Mouse (Mus musculus) heart, adult 2 months (tissue): ENCODE data around the gene Tspan3. TPM values are rescaled to one million over a fixed set of nuclear protein-coding genes. Genes with fewer than 3 reads are reported as not detected.
A peak's percentile ranks its signal among the peaks of the same experiment; 100 is the strongest.

Source experiments
- DNase-seq, 2 experiments: peaks; one replicate each; pipeline ENCODE4 v3.0.0; 2021
- H3K27ac ChIP-seq: fragments of 200-600 bp; 2 replicates; pipeline ENCODE4 v1.8.1; 2022
- H3K27me3 ChIP-seq: fragments of 200-500 bp; 2 replicates; pipeline ENCODE4 v1.6.1; 2012; ENCODE audit warnings: mild to moderate bottlenecking, low read length, inconsistent platforms, mixed read lengths; ENCODE audit not compliant: control insufficient read depth, insufficient read depth
- H3K36me3 ChIP-seq: fragments of 200-500 bp; 2 replicates; pipeline ENCODE4 v1.6.1; 2012; ENCODE audit warnings: low read length, inconsistent platforms; ENCODE audit not compliant: control insufficient read depth, insufficient read depth
- H3K4me1 ChIP-seq: fragments of 200-500 bp; 2 replicates; pipeline ENCODE4 v1.6.1; 2011; ENCODE audit warnings: low read length; ENCODE audit not compliant: control insufficient read depth, insufficient read depth
- H3K4me3 ChIP-seq: fragments of 200-600 bp; 2 replicates; pipeline ENCODE4 v1.8.1; 2022
- H3K79me2 ChIP-seq: fragments of 200-500 bp; replicated peaks from 2 replicates; pipeline ENCODE4 v1.6.1; 2012; ENCODE audit warnings: mild to moderate bottlenecking, inconsistent platforms, low read length, moderate library complexity, mixed read lengths; ENCODE audit not compliant: control insufficient read depth, insufficient read depth
- H3K9ac ChIP-seq: fragments of 200-500 bp; 2 replicates; pipeline ENCODE4 v1.6.1; 2012; ENCODE audit warnings: low read depth, mild to moderate bottlenecking, control low read depth, inconsistent platforms, low read length, mixed read lengths
- CTCF ChIP-seq: fragments of 200-600 bp; IDR thresholded peaks from 2 replicates; pipeline ENCODE4 v1.8.1; 2022; ENCODE audit warnings: antibody characterized with exemption, mild to moderate bottlenecking, moderate library complexity
- EP300 ChIP-seq: fragments of 200-500 bp; IDR thresholded peaks from 2 replicates; pipeline ENCODE4 v1.6.1; 2011; ENCODE audit warnings: low read depth, low read length, control low read depth; ENCODE audit not compliant: insufficient read depth
- POLR2A ChIP-seq: fragments of 200-500 bp; IDR thresholded peaks from 2 replicates; pipeline ENCODE4 v1.6.1; 2011; ENCODE audit warnings: mild to moderate bottlenecking, low read depth, low read length, control low read depth; ENCODE audit not compliant: insufficient read depth
- WGBS: fragments of 180-500 bp; shearing (Covaris S2); methylation state at CpG from one replicate; pipeline ENCODE4 v1.1.7; 2018; 5-methylcytosine and 5-hydroxymethylcytosine counted together
- intact Hi-C: fragments of 180-260 bp; cut with DNase I; formaldehyde crosslinking; loops from one replicate; pipeline ENCODE4 v1.15.1; 2025
- polyA plus RNA-seq: library from polyadenylated mRNA; depleted of rRNA; stranded (reverse); fragments of >200 nt; gene quantifications from 2 replicates; pipeline ENCODE4 v1.2.3, GENCODE M21; 2012
- total RNA-seq, 2 experiments: library from RNA; stranded (reverse); gene quantifications; 2 replicates each; pipeline ENCODE4 v1.2.3; 2021

Tspan3 gene
- total and polyA plus RNA-seq, 3 experiments: 182 to 209 (median 196) TPM

GRCm38 (mm10) chr9:56118091-56118490 lies 47.2 kb downstream of the Tspan3 start:
- Histone ChIP-seq H3K36me3 (no peaks in the 10 kb centered on the region), H3K4me3 (no peak overlapping the region), H3K9ac (no peak overlapping the region), H3K4me1 (0 out of 2 replicates have a peak, but pooled peaks cover 2% of the 10 kb centered on the region), H3K27ac (no peak overlapping the region), H3K79me2 (no peaks in the 10 kb centered on the region), H3K27me3 (no peaks in the 10 kb centered on the region)
- WGBS: 78% methylated on average over 5 of the region's 5 CpGs
- no peak for DNase-seq
- intact Hi-C loops: loop anchor here (5.0 to 10.0 kb wide), 2 partner anchors 84 to 93 kb away; no protein-coding TSS in a partner anchor
- TF ChIP-seq CTCF (no peak), EP300 (no peak), POLR2A (no peak)

- WGBS: 66% methylated on average over 5 of the region's 5 CpGs
- Histone ChIP-seq H3K27ac (no peak overlapping the region), H3K9ac (no peak overlapping the region)
Measured at GRCm38 (mm10) chr9:56108174-56108573, 57.1 kb downstream of the Tspan3 start.

GRCm38 (mm10) chr9:56107527-56107926 lies 57.8 kb downstream of the Tspan3 start:
- 76% methylated on average over 6 of the region's 6 CpGs for WGBS
- intact Hi-C loops: no loop called here
- Histone ChIP-seq H3K27me3 (no peaks in the 10 kb centered on the region), H3K4me3 (no peak overlapping the region), H3K27ac (no peak overlapping the region), H3K79me2 (no peaks in the 10 kb centered on the region), H3K36me3 (no peaks in the 10 kb centered on the region), H3K9ac (no peak overlapping the region), H3K4me1 (no peaks in the 10 kb centered on the region)
- TF ChIP-seq CTCF (no peak), EP300 (no peak), POLR2A (no peak)
- DNase-seq: no peak

More at GRCm38 (mm10) chr9:56108174-56108573, 57.1 kb downstream of the Tspan3 start:
- TF ChIP-seq CTCF (no peak), POLR2A (no peak), EP300 (no peak)
- intact Hi-C loops: no loop called here
- H3K27me3 ChIP-seq: no peaks in the 10 kb centered on the region
- no peaks in the 10 kb centered on the region for H3K36me3 ChIP-seq
- H3K79me2 ChIP-seq: no peaks in the 10 kb centered on the region
- no peak overlapping the region for H3K4me3 ChIP-seq
- no peaks in the 10 kb centered on the region for H3K4me1 ChIP-seq
- peak in 1 of 2 experiments; percentile 53 for DNase-seq

GRCm38 (mm10) chr9:56106274-56107072 lies 58.8 kb downstream of the Tspan3 start:
- Histone ChIP-seq H3K4me1 (no peaks in the 10 kb centered on the region), H3K36me3 (no peaks in the 10 kb centered on the region), H3K4me3 (no peak overlapping the region), H3K79me2 (no peaks in the 10 kb centered on the region), H3K27me3 (no peaks in the 10 kb centered on the region), H3K27ac (no peak overlapping the region), H3K9ac (no peak overlapping the region)
- WGBS: 80% methylated on average over 6 of the region's 6 CpGs
- TF ChIP-seq EP300 (no peak), POLR2A (no peak), CTCF (no peak)
- intact Hi-C loops: no loop called here
- no peak for DNase-seq

- intact Hi-C loops: no loop called here
Measured at GRCm38 (mm10) chr9:56104921-56105320, 60.4 kb downstream of the Tspan3 start.

GRCm38 (mm10) chr9:56101022-56101421 lies 64.3 kb downstream of the Tspan3 start:
- 48% methylated on average over 4 of the region's 4 CpGs for WGBS
- intact Hi-C loops: no loop called here
- H3K9ac ChIP-seq: no peak overlapping the region

More at GRCm38 (mm10) chr9:56104921-56105320, 60.4 kb downstream of the Tspan3 start:
- TF ChIP-seq CTCF (no peak), POLR2A (no peak)
- no peaks in the 10 kb centered on the region for H3K4me1 ChIP-seq
- H3K27ac ChIP-seq: no peak overlapping the region
- H3K9ac ChIP-seq: no peak overlapping the region
- no peaks in the 10 kb centered on the region for H3K27me3 ChIP-seq
- no peaks in the 10 kb centered on the region for H3K79me2 ChIP-seq
- no peak for DNase-seq
- no peaks in the 10 kb centered on the region for H3K36me3 ChIP-seq
- 74% methylated on average over 7 of the region's 7 CpGs for WGBS
- H3K4me3 ChIP-seq: no peak overlapping the region

More at GRCm38 (mm10) chr9:56101022-56101421, 64.3 kb downstream of the Tspan3 start:
- no peaks in the 10 kb centered on the region for H3K79me2 ChIP-seq
- TF ChIP-seq POLR2A (no peak), EP300 (no peak), CTCF (no peak)
- H3K4me3 ChIP-seq: no peak overlapping the region
- H3K27ac ChIP-seq: no peak overlapping the region
- H3K4me1 ChIP-seq: no peaks in the 10 kb centered on the region
- H3K27me3 ChIP-seq: no peaks in the 10 kb centered on the region
- no peak for DNase-seq
- H3K36me3 ChIP-seq: no peaks in the 10 kb centered on the region
